Mouse (Mus musculus) intestine, embryonic 14.5 days (tissue): ENCODE measurements at regions not wholly inside any gene's neighbourhood (a gene's known extent, or its start where the extent isn't known, plus 50 kb on each side); places are given as distances from the start of the nearest gene placed in this dataset.
"Not testable (repeated sequence)": the region's sequence is repeated elsewhere in the genome, so short reads cannot be mapped to it uniquely, and the experiment has no call there.

Source experiments
- ATAC-seq: fragments of 200-750 bp; cut with Nextera tagmentation; replicated peaks from 2 replicates; pipeline ENCODE4 v1.8.0; 2017; ENCODE audit warnings: low read depth, moderate number of reproducible peaks, moderate TSS enrichment, moderate library complexity; ENCODE audit not compliant: low FRiP score, low TSS enrichment
- DNase-seq: peaks from one replicate; pipeline ENCODE4 v3.0.0-alpha.2; 2018; ENCODE audit warnings: low spot score
- H3K27ac ChIP-seq: fragments of 300-500 bp; sonication (generic); 2 replicates; pipeline ENCODE4 v1.5.1; 2014; ENCODE audit warnings: low read depth, mild to moderate bottlenecking, control low read depth
- H3K27me3 ChIP-seq: fragments of 300-500 bp; sonication (generic); replicated peaks from 2 replicates; pipeline ENCODE4 v1.6.1; 2014; ENCODE audit warnings: low read length, control low read depth; ENCODE audit not compliant: control insufficient read depth, insufficient read depth
- H3K36me3 ChIP-seq: fragments of 300-500 bp; sonication (generic); 2 replicates; pipeline ENCODE4 v1.6.1; 2014; ENCODE audit warnings: low read length, control low read depth; ENCODE audit not compliant: control insufficient read depth, insufficient read depth
- H3K4me1 ChIP-seq: fragments of 300-500 bp; sonication (generic); replicated peaks from 2 replicates; pipeline ENCODE4 v1.6.1; 2014; ENCODE audit warnings: low read length, control low read depth, mixed read lengths; ENCODE audit not compliant: control insufficient read depth, insufficient read depth
- H3K4me2 ChIP-seq: fragments of 300-500 bp; sonication (generic); 2 replicates; pipeline ENCODE4 v1.6.1; 2014; ENCODE audit warnings: low read length
- H3K4me3 ChIP-seq: fragments of 300-500 bp; sonication (generic); 2 replicates; pipeline ENCODE4 v1.5.1; 2014; ENCODE audit warnings: low read depth, low read length, control low read depth, mixed read lengths
- H3K9ac ChIP-seq: fragments of 300-500 bp; sonication (generic); 2 replicates; pipeline ENCODE4 v1.6.1; 2014; ENCODE audit warnings: mild to moderate bottlenecking, low read length
- H3K9me3 ChIP-seq: fragments of 300-500 bp; sonication (generic); 2 replicates; pipeline ENCODE4 v1.6.1; 2016; ENCODE audit warnings: low read length, control low read depth; ENCODE audit not compliant: control insufficient read depth
- WGBS: fragments of 180-500 bp; shearing (Covaris S2); extraction: QIAGEN DNeasy Blood & Tissue Kit; methylation state at CpG from one replicate; pipeline ENCODE4 v1.1.7; 2014; 5-methylcytosine and 5-hydroxymethylcytosine counted together

- H3K36me3 ChIP-seq = no peaks in the 10 kb centered on the region
- no peaks in the 10 kb centered on the region for H3K9me3 ChIP-seq
- DNase-seq = no peak
- no peak for ATAC-seq
- no peaks in the 10 kb centered on the region for H3K4me1 ChIP-seq
- no peaks in the 10 kb centered on the region for H3K27me3 ChIP-seq
- no peak overlapping the region for H3K9ac ChIP-seq
- WGBS = 87% methylated on average over 3 of the region's 3 CpGs
- no peak overlapping the region for H3K4me3 ChIP-seq
- no peak overlapping the region for H3K27ac ChIP-seq
- no peak overlapping the region for H3K4me2 ChIP-seq
Observed at GRCm38 (mm10) chr9:94146787-94147186, 391.1 kb downstream of the 1190002N15Rik start.

- no peak for ATAC-seq
- H3K36me3 ChIP-seq = no peaks in the 10 kb centered on the region
- H3K9ac ChIP-seq = no peak overlapping the region
- no peaks in the 10 kb centered on the region for H3K27me3 ChIP-seq
- no peaks in the 10 kb centered on the region for H3K9me3 ChIP-seq
- no peak for DNase-seq
- H3K27ac ChIP-seq = no peak overlapping the region
- no peak overlapping the region for H3K4me2 ChIP-seq
- no peaks in the 10 kb centered on the region for H3K4me1 ChIP-seq
- H3K4me3 ChIP-seq = no peak overlapping the region
- WGBS = 36% methylated on average over 1 of the region's 1 CpGs
Observed at GRCm38 (mm10) chr9:94136444-94136843, 401.4 kb downstream of the 1190002N15Rik start.

GRCm38 (mm10) chr9:94133682-94134081 is 404.2 kb downstream of the 1190002N15Rik start:
- Histone ChIP-seq H3K4me1 (no peaks in the 10 kb centered on the region), H3K4me2 (no peak overlapping the region), H3K36me3 (no peaks in the 10 kb centered on the region), H3K27me3 (no peaks in the 10 kb centered on the region), H3K9me3 (no peaks in the 10 kb centered on the region), H3K9ac (no peak overlapping the region), H3K4me3 (no peak overlapping the region), H3K27ac (no peak overlapping the region)
- DNase-seq (no peak), ATAC-seq (no peak)
- 78% methylated on average over 2 of the region's 2 CpGs for WGBS

GRCm38 (mm10) chr9:94131367-94131766 is 406.5 kb downstream of the 1190002N15Rik start:
- no peak for ATAC-seq
- H3K9ac ChIP-seq = no peak overlapping the region

GRCm38 (mm10) chr9:94116961-94117360 is 420.9 kb downstream of the 1190002N15Rik start:
- H3K9me3 ChIP-seq = no peaks in the 10 kb centered on the region
- DNase-seq = no peak
- ATAC-seq = no peak
- no peaks in the 10 kb centered on the region for H3K27me3 ChIP-seq
- no peaks in the 10 kb centered on the region for H3K4me1 ChIP-seq
- H3K36me3 ChIP-seq = no peaks in the 10 kb centered on the region
- 90% methylated on average over 5 of the region's 5 CpGs for WGBS
- no peak overlapping the region for H3K4me3 ChIP-seq
- H3K27ac ChIP-seq = no peak overlapping the region
- no peak overlapping the region for H3K4me2 ChIP-seq
- no peak overlapping the region for H3K9ac ChIP-seq

More at GRCm38 (mm10) chr9:94131367-94131766, 406.5 kb downstream of the 1190002N15Rik start:
- H3K4me2 ChIP-seq = no peak overlapping the region
- H3K4me1 ChIP-seq = no peaks in the 10 kb centered on the region
- WGBS = 69% methylated on average over 1 of the region's 1 CpGs
- H3K4me3 ChIP-seq = no peak overlapping the region
- no peaks in the 10 kb centered on the region for H3K9me3 ChIP-seq
- H3K27ac ChIP-seq = no peak overlapping the region
- no peak for DNase-seq
- H3K36me3 ChIP-seq = no peaks in the 10 kb centered on the region
- no peaks in the 10 kb centered on the region for H3K27me3 ChIP-seq

- H3K27ac ChIP-seq, DNase-seq, H3K9me3 ChIP-seq, H3K4me2 ChIP-seq, ATAC-seq, H3K27me3 ChIP-seq, H3K9ac ChIP-seq, H3K36me3 ChIP-seq, H3K4me3 ChIP-seq, H3K4me1 ChIP-seq: not testable (repeated sequence)
- WGBS = 46% methylated on average over 1 of the region's 1 CpGs
Observed at GRCm38 (mm10) chr9:94107701-94108100, 430.2 kb downstream of the 1190002N15Rik start.

GRCm38 (mm10) chr9:94104669-94105068 is 433.2 kb downstream of the 1190002N15Rik start:
- no peak overlapping the region for H3K27ac ChIP-seq
- no peak for ATAC-seq

GRCm38 (mm10) chr9:94101958-94102357 is 435.9 kb downstream of the 1190002N15Rik start:
- Histone ChIP-seq H3K27ac (no peak overlapping the region), H3K9ac (no peak overlapping the region), H3K4me3 (no peak overlapping the region), H3K4me1 (no peaks in the 10 kb centered on the region), H3K9me3 (no peaks in the 10 kb centered on the region), H3K36me3 (no peaks in the 10 kb centered on the region), H3K27me3 (no peaks in the 10 kb centered on the region), H3K4me2 (no peak overlapping the region)
- ATAC-seq (no peak), DNase-seq (no peak)
- 57% methylated on average over 3 of the region's 3 CpGs for WGBS

More at GRCm38 (mm10) chr9:94104669-94105068, 433.2 kb downstream of the 1190002N15Rik start:
- no peak overlapping the region for H3K4me3 ChIP-seq
- H3K4me1 ChIP-seq = no peaks in the 10 kb centered on the region
- DNase-seq = no peak
- H3K9ac ChIP-seq = no peak overlapping the region
- no peaks in the 10 kb centered on the region for H3K27me3 ChIP-seq
- H3K4me2 ChIP-seq = no peak overlapping the region
- H3K9me3 ChIP-seq = no peaks in the 10 kb centered on the region
- WGBS = 72% methylated on average over 4 of the region's 4 CpGs
- H3K36me3 ChIP-seq = no peaks in the 10 kb centered on the region

- WGBS = 63% methylated on average over 2 of the region's 2 CpGs
- H3K4me2 ChIP-seq = no peak overlapping the region
- no peaks in the 10 kb centered on the region for H3K4me1 ChIP-seq
- DNase-seq = no peak
- no peaks in the 10 kb centered on the region for H3K9me3 ChIP-seq
- no peak overlapping the region for H3K9ac ChIP-seq
- ATAC-seq = no peak
- no peak overlapping the region for H3K27ac ChIP-seq
- no peaks in the 10 kb centered on the region for H3K27me3 ChIP-seq
- no peaks in the 10 kb centered on the region for H3K36me3 ChIP-seq
- H3K4me3 ChIP-seq = no peak overlapping the region
Observed at GRCm38 (mm10) chr9:94094800-94095199, 443.1 kb downstream of the 1190002N15Rik start.
